Mouse (Mus musculus) embryonic fibroblast, embryonic 13.5 days (primary cell): Measurements from ENCODE around the gene Slc5a6. TPM values are rescaled to one million over a fixed set of nuclear protein-coding genes. Genes with fewer than 3 reads are reported as not detected.
"Not testable (repeated sequence)": the region's sequence is repeated elsewhere in the genome, so short reads cannot be mapped to it uniquely, and the experiment has no call there.

ENCODE experiments used
- H3K27ac ChIP-seq: 2 replicates; pipeline ENCODE4 v1.5.1; 2012; ENCODE audit warnings: low read length, control low read depth, inconsistent platforms; ENCODE audit not compliant: insufficient read depth
- H3K4me1 ChIP-seq: 2 replicates; pipeline ENCODE4 v1.6.1; 2011; ENCODE audit warnings: low read length; ENCODE audit not compliant: control insufficient read depth, insufficient read depth
- H3K4me3 ChIP-seq: 2 replicates; pipeline ENCODE4 v1.5.1; 2011; ENCODE audit warnings: mild to moderate bottlenecking, control low read depth, low read length; ENCODE audit not compliant: insufficient read depth
- CTCF ChIP-seq: IDR thresholded peaks from 2 replicates; pipeline ENCODE4 v1.5.1; 2011; ENCODE audit warnings: mild to moderate bottlenecking, control low read depth, low read length, moderate library complexity, borderline replicate concordance; ENCODE audit not compliant: insufficient read depth
- POLR2A ChIP-seq: IDR thresholded peaks from 2 replicates; pipeline ENCODE4 v1.6.1; 2011; ENCODE audit warnings: low read depth, mild to moderate bottlenecking, control low read depth, low read length, moderate library complexity
- polyA plus RNA-seq: library from polyadenylated mRNA; stranded (reverse); fragments of >200 nt; gene quantifications from 2 replicates; pipeline ENCODE4 v1.2.4, GENCODE M21; 2011; ENCODE audit warnings: low read depth; ENCODE audit not compliant: missing spikeins, insufficient read length

Gene Slc5a6
- polyA plus RNA-seq, 1 experiment = 6.2 TPM

DNA sequence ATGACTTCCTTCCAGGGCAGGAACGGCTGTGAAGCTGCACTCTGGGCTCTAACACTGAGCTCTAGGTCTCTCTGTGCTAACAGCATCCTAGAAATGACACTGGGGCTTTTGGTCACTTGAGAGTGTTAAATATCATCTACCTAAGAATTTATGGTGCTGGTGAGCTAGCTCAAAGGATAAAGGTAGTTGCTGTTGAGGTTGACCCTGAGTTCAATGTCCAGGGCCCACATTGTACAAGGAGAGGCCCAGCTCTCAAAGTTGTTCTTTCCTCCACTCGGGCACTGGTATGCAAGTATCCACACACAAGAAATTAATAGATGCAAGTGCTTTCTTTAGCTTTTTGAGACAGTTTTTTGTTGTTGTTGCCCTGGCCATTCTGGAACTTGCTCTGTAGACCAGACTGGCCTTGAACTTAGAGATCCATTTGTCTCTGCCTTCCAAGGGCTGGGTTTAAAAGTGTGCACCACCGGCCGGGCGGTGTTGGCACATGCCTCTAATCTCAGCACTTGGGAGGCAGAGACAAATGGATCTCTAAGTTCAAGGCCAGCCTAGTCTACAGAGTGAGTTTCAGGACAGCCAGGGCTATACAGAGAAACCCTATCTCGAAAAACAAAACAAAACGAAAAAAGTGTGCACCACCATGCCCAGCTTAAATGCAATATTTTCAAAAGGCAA, 10.4 kb downstream of the Slc5a6 start:
- no peak overlapping the region for H3K27ac ChIP-seq
- no peak overlapping the region for H3K4me3 ChIP-seq
- H3K4me1 ChIP-seq = no peaks in the 10 kb centered on the region
- no peak for TF ChIP-seq POLR2A
- TF ChIP-seq CTCF = no peak

- H3K27ac ChIP-seq, H3K4me1 ChIP-seq, H3K4me3 ChIP-seq: not testable (repeated sequence)
Observed at GRCm38 (mm10) chr5:31036556-31036955, 12.2 kb downstream of the Slc5a6 start.

- Histone ChIP-seq H3K4me1 (no peaks in the 10 kb centered on the region), H3K27ac (no peak overlapping the region), H3K4me3 (no peak overlapping the region)
- TF ChIP-seq CTCF = no peak
- no peak for TF ChIP-seq POLR2A
Observed at GRCm38 (mm10) chr5:31034669-31035068, 14.1 kb downstream of the Slc5a6 start.

- no peak overlapping the region for H3K27ac ChIP-seq
- TF ChIP-seq POLR2A = no peak
- TF ChIP-seq CTCF = no peak
- H3K4me3 ChIP-seq = no peak overlapping the region
- H3K4me1 ChIP-seq = no peaks in the 10 kb centered on the region
Observed at GRCm38 (mm10) chr5:31031508-31031907, 17.2 kb downstream of the Slc5a6 start.

DNA sequence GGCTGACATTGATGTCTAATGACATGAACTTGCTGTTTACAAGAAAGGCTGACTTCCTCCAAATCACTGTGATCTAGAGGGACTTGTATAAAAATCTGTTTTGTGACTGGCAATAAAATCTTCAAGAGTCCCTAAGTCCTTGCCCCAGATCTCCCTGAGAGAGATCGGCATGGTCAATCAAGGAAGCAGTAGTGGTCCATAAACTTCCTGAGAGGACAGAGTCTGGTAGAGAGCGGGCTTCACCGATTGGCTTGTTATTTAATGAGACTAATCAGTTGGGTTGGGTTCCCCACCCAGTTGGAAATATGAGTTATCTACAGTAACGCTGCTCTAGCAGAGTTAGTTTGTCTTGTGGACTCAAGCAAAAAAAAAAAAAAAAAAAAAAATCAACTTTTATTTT, 17.8 kb downstream of the Slc5a6 start:
- no peak for TF ChIP-seq POLR2A
- TF ChIP-seq CTCF = no peak
- H3K4me1 ChIP-seq = no peaks in the 10 kb centered on the region
- H3K27ac ChIP-seq = no peak overlapping the region
- H3K4me3 ChIP-seq = no peak overlapping the region

GRCm38 (mm10) chr5:31024641-31025040, 24.1 kb downstream of the Slc5a6 start:
- no peak for TF ChIP-seq POLR2A
- TF ChIP-seq CTCF = no peak
- no peak overlapping the region for H3K4me3 ChIP-seq

GRCm38 (mm10) chr5:31023254-31023653, 25.5 kb downstream of the Slc5a6 start:
- no peak overlapping the region for H3K27ac ChIP-seq
- H3K4me1 ChIP-seq = no peaks in the 10 kb centered on the region
- no peak for TF ChIP-seq POLR2A
- TF ChIP-seq CTCF = no peak
- H3K4me3 ChIP-seq = no peak overlapping the region

More at GRCm38 (mm10) chr5:31024641-31025040, 24.1 kb downstream of the Slc5a6 start:
- Histone ChIP-seq H3K27ac (no peak overlapping the region), H3K4me1 (no peaks in the 10 kb centered on the region)

DNA sequence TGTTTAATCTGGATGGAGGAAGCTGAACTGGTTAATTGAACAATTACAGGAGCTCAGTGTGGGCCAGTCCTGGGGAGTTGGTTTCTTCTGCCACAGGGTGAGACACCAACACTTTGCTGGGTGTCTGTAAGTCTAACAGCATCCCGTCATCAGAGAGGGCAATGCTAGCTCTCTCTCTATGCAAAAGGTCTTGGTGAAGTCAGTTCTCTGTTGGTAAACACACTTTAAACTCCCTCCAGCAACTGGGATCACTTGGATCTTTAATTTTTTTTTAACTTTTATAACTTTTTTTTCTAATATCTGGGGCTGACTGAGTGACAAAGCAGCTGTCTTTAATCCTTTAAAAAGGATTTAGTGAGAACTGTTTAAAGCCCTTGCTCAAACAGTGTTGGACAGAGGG, 26.0 kb downstream of the Slc5a6 start:
- Histone ChIP-seq H3K4me3 (no peak overlapping the region), H3K27ac (no peak overlapping the region), H3K4me1 (no peaks in the 10 kb centered on the region)
- no peak for TF ChIP-seq POLR2A
- no peak for TF ChIP-seq CTCF

- H3K27ac ChIP-seq, H3K4me3 ChIP-seq, H3K4me1 ChIP-seq: not testable (repeated sequence)
Observed at GRCm38 (mm10) chr5:31021790-31022189, 26.9 kb downstream of the Slc5a6 start.

DNA sequence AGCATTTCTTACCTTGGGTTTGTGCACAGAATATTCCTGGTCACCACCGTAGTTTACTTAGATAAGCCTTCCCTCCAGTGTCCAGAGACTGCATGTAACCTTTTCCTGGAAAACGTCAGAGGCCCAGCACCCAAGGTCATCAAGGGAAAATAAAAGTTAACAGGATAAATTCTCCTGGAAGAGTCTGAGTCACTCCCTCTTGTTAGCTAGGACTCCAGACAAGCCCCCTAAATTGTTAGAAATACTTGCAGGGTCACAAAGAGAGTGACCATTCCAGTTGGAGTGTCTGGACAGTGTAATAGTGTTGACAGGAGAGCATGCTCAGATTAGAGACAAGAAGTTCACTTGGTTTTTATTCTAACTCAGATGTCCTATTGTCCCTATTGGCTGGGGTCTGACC, 32.8 kb downstream of the Slc5a6 start:
- Histone ChIP-seq H3K4me1 (no peaks in the 10 kb centered on the region), H3K4me3 (no peak overlapping the region), H3K27ac (no peak overlapping the region)
- no peak for TF ChIP-seq CTCF
- TF ChIP-seq POLR2A = no peak

- Histone ChIP-seq H3K4me3 (no peak overlapping the region), H3K4me1 (no peaks in the 10 kb centered on the region), H3K27ac (no peak overlapping the region)
- TF ChIP-seq POLR2A (no peak), CTCF (no peak)
Observed at GRCm38 (mm10) chr5:31012737-31013136, 36.0 kb downstream of the Slc5a6 start.
